ENCODE assay signal across 9 mouse cellular contexts in genomic region chr13:95961191-95961791, GRCm38 (mm10).
DNase-seq lines count a peak whose midpoint lies in the region; ATAC-seq and TF ChIP-seq lines count a peak whose summit lies in the region.
"Had no signal": no experiment of that assay in that cellular context is flagged by ENCODE, and none has a peak within 500 bp of the region (broad histone marks: within the 10 kb centered on the region; RNA-seq: fewer than 3 reads in every experiment).

No protein-coding gene starts in this region.

- H3K4me2 ChIP-seq in kidney, embryonic 15.5 days, result peak overlapping the region; percentile 89
- H3K4me2 ChIP-seq in liver, embryonic 11.5 days, result peak overlapping the region; percentile 79
- H3K4me2 ChIP-seq in neural tube, embryonic 11.5 days (ENCODE audit: low read depth), result peak overlapping the region; percentile 58

- no peak for TF ChIP-seq POLR2A in lung, adult 2 months (IDR thresholded peaks at IDR 0.05; ENCODE audit: borderline replicate concordance, extremely low read depth, low read depth, low read length)

- peaks cover 2% of the 10 kb centered on the region; the same call in 1 of the 2 replicates for H3K4me1 ChIP-seq in lung, adult 2 months (ENCODE audit: control insufficient read depth, insufficient read depth, low read length)
- peaks cover 72% of the 10 kb centered on the region for H3K4me1 ChIP-seq in embryonic facial prominence, embryonic 10.5 days
- H3K4me1 ChIP-seq in kidney, embryonic 15.5 days, result peaks cover 28% of the 10 kb centered on the region
- peaks cover 54% of the 10 kb centered on the region for H3K4me1 ChIP-seq in liver, embryonic 11.5 days (replicated peaks; ENCODE audit: control insufficient read depth, insufficient read depth, low read length)
- H3K4me1 ChIP-seq in neural tube, embryonic 11.5 days (ENCODE audit: control insufficient read depth, insufficient read depth, low read length), result peaks cover 9% of the 10 kb centered on the region

- no peaks in the 10 kb centered on the region for H3K36me3 ChIP-seq in embryonic facial prominence, embryonic 10.5 days (replicated peaks)
- no peaks in the 10 kb centered on the region for H3K36me3 ChIP-seq in kidney, embryonic 15.5 days
- H3K36me3 ChIP-seq in liver, embryonic 11.5 days (ENCODE audit: control insufficient read depth, insufficient read depth, low read length), result no peaks in the 10 kb centered on the region
- H3K36me3 ChIP-seq in neural tube, embryonic 11.5 days (ENCODE audit: control insufficient read depth, insufficient read depth, low read length), result no peaks in the 10 kb centered on the region

- peaks cover 15% of the 10 kb centered on the region; the same call in 1 of the 2 replicates for H3K27me3 ChIP-seq in embryonic facial prominence, embryonic 10.5 days (replicated peaks; ENCODE audit: low read depth, poor library complexity, severe bottlenecking)
- peaks cover 6% of the 10 kb centered on the region; the same call in 1 of the 2 replicates for H3K27me3 ChIP-seq in kidney, embryonic 15.5 days
- H3K27me3 ChIP-seq in liver, embryonic 11.5 days (replicated peaks; ENCODE audit: control insufficient read depth, insufficient read depth, low read length), result no peaks in the 10 kb centered on the region
- H3K27me3 ChIP-seq in neural tube, embryonic 11.5 days (ENCODE audit: control insufficient read depth, insufficient read depth, low read length), result no peaks in the 10 kb centered on the region

- no peaks in the 10 kb centered on the region for H3K9me3 ChIP-seq in embryonic facial prominence, embryonic 10.5 days
- no peaks in the 10 kb centered on the region for H3K9me3 ChIP-seq in kidney, embryonic 15.5 days (replicated peaks)
- no peaks in the 10 kb centered on the region for H3K9me3 ChIP-seq in liver, embryonic 11.5 days (ENCODE audit: control insufficient read depth, low read length)
- H3K9me3 ChIP-seq in neural tube, embryonic 11.5 days (ENCODE audit: control insufficient read depth, low read length), result no peaks in the 10 kb centered on the region

- ATAC-seq in kidney, embryonic 15.5 days (replicated peaks; ENCODE audit: low FRiP score), result peak; percentile 50; the same call in 1 of the 2 replicates
- no peak for ATAC-seq in liver, embryonic 11.5 days (replicated peaks; ENCODE audit: low FRiP score)
- peak; percentile 33; the same call in 1 of the 2 replicates for ATAC-seq in neural tube, embryonic 11.5 days (ENCODE audit: insufficient read depth, low FRiP score, low TSS enrichment)
- ATAC-seq: Patski had no signal

- no peak for DNase-seq in lung, adult 2 months
- no peak for DNase-seq in lung, adult 18-20 months
- peak; percentile 53 for DNase-seq in embryonic facial prominence, embryonic 10.5 days (ENCODE audit: low spot score)
- peak; percentile 32 to 35 for DNase-seq in heart, adult 9 months (ENCODE audit: low spot score in 2 of 2)
- DNase-seq in liver, embryonic 11.5 days (ENCODE audit: low spot score), result peak; percentile 63
- peak; percentile 42 for DNase-seq in neural tube, embryonic 11.5 days (ENCODE audit: low spot score)
- no peak for DNase-seq in testis, postnatal 10 days (ENCODE audit: low spot score)

- TF ChIP-seq CTCF in lung, adult 2 months (IDR thresholded peaks at IDR 0.05; ENCODE audit: insufficient read depth, low read length), result no peak

- H3K9ac ChIP-seq in kidney, embryonic 15.5 days, result no peak overlapping the region
- peak overlapping the region; percentile 34 for H3K9ac ChIP-seq in liver, embryonic 11.5 days (ENCODE audit: low read depth, low read length)
- peak overlapping the region; percentile 49 for H3K9ac ChIP-seq in neural tube, embryonic 11.5 days (ENCODE audit: low read length)

- WGBS in lung, adult 2 months, result 12% methylated on average over 29 of the region's 29 CpGs
- 14% methylated on average over 29 of the region's 29 CpGs for WGBS in embryonic facial prominence, embryonic 10.5 days
- WGBS in kidney, embryonic 15.5 days, result 15% methylated on average over 29 of the region's 29 CpGs
- WGBS in liver, embryonic 11.5 days, result 26% methylated on average over 29 of the region's 29 CpGs
- WGBS in neural tube, embryonic 11.5 days, result 19% methylated on average over 29 of the region's 29 CpGs

- H3K4me3 ChIP-seq in lung, adult 2 months (replicated peaks; ENCODE audit: extremely low read depth, low read depth, low read length), result peak overlapping the region; percentile 65
- peak overlapping the region; percentile 56 for H3K4me3 ChIP-seq in embryonic facial prominence, embryonic 10.5 days
- H3K4me3 ChIP-seq in kidney, embryonic 15.5 days (replicated peaks), result peak overlapping the region; percentile 47
- peak overlapping the region; percentile 48 for H3K4me3 ChIP-seq in liver, embryonic 11.5 days (ENCODE audit: low read depth, low read length)
- H3K4me3 ChIP-seq in neural tube, embryonic 11.5 days (ENCODE audit: low read depth, low read length), result peak overlapping the region; percentile 12

- peak overlapping the region; percentile 75 for H3K27ac ChIP-seq in embryonic facial prominence, embryonic 10.5 days (replicated peaks)
- H3K27ac ChIP-seq in kidney, embryonic 15.5 days, result 0 out of 2 replicates have a peak overlapping the region, but pooled peaks have one; percentile 45
- H3K27ac ChIP-seq in liver, embryonic 11.5 days (ENCODE audit: low read depth, low read length), result 0 out of 2 replicates have a peak overlapping the region, but pooled peaks have one; percentile 37
- no peak overlapping the region for H3K27ac ChIP-seq in neural tube, embryonic 11.5 days (ENCODE audit: low read depth, low read length)

Comparison
In these comparisons a context has a peak if more than half of its experiments do, and no peak if none do; other contexts are left out.
1. DNase-seq: peak in embryonic facial prominence, embryonic 10.5 days (single experiment), heart, adult 9 months (2 of 2), liver, embryonic 11.5 days (single experiment) and neural tube, embryonic 11.5 days (single experiment); none in lung, adult 2 months (single experiment), lung, adult 18-20 months (0 of 2) and testis, postnatal 10 days (single experiment).
2. H3K4me3 ChIP-seq: peak in every context shown above with its lines; median percentile 65 in lung, adult 2 months; 56 in embryonic facial prominence, embryonic 10.5 days; 48 in liver, embryonic 11.5 days; 47 in kidney, embryonic 15.5 days; 12 in neural tube, embryonic 11.5 days.
3. Peak in every context shown above with its lines, with median percentiles within 50 percentile points of each other: H3K4me2 ChIP-seq.